Mouse (Mus musculus) C2C12 (cell line): ENCODE results near the gene Zic5. TPM values are rescaled to one million over a fixed set of nuclear protein-coding genes. Genes with fewer than 3 reads are reported as not detected.

Experiments
- H3K27me3 ChIP-seq: one replicate; pipeline ENCODE4 v1.6.1; 2011; ENCODE audit not compliant: control insufficient read depth, insufficient read depth, insufficient read length
- H3K36me3 ChIP-seq: one replicate; pipeline ENCODE4 v1.6.1; 2011; ENCODE audit not compliant: control insufficient read depth, insufficient read depth
- H3K4me3 ChIP-seq: one replicate; pipeline ENCODE4 v1.5.1; 2011; ENCODE audit warnings: mild to moderate bottlenecking, control low read depth; ENCODE audit not compliant: poor library complexity, insufficient read depth, severe bottlenecking
- H3K79me2 ChIP-seq: one replicate; pipeline ENCODE4 v1.6.1; 2011; ENCODE audit not compliant: control insufficient read depth, insufficient read depth
- H3K79me3 ChIP-seq: one replicate; pipeline ENCODE4 v1.6.1; 2011; ENCODE audit warnings: low read depth, control low read depth
- H3ac ChIP-seq: one replicate; pipeline ENCODE3; 2011; ENCODE audit warnings: low read depth; ENCODE audit not compliant: control insufficient read depth, insufficient read length
- CEBPB ChIP-seq: IDR thresholded peaks from one replicate; pipeline ENCODE4 v1.6.1; 2011; ENCODE audit warnings: low read depth, mild to moderate bottlenecking, control low read depth, moderate library complexity
- CTCF ChIP-seq: IDR thresholded peaks from one replicate; pipeline ENCODE4 v1.5.1; 2011; ENCODE audit not compliant: control insufficient read depth, insufficient read depth, insufficient read length
- FOSL1 ChIP-seq: IDR thresholded peaks from one replicate; pipeline ENCODE4 v1.8.0; 2011; ENCODE audit warnings: mild to moderate bottlenecking, low read length; ENCODE audit not compliant: poor library complexity, insufficient read depth, severe bottlenecking
- MAX ChIP-seq: IDR thresholded peaks from one replicate; pipeline ENCODE4 v1.6.1; 2011; ENCODE audit warnings: mild to moderate bottlenecking, control low read depth
- MYOD1 ChIP-seq: IDR thresholded peaks from one replicate; pipeline ENCODE4 v1.6.1; 2011; ENCODE audit warnings: low read depth; ENCODE audit not compliant: control insufficient read depth, insufficient read length
- MYOG ChIP-seq: IDR thresholded peaks from one replicate; pipeline ENCODE4 v1.6.1; 2011; ENCODE audit not compliant: control insufficient read depth, insufficient read length; ENCODE audit errors: extremely low read depth
- USF1 ChIP-seq: IDR thresholded peaks from one replicate; pipeline ENCODE4 v1.6.1; 2011; ENCODE audit warnings: low read depth, mild to moderate bottlenecking, control low read depth, moderate library complexity
- polyA plus RNA-seq: library from polyadenylated mRNA; unstranded; fragments of >200 nt; fragmentation: generic; extraction: Trizol; gene quantifications from one replicate; pipeline ENCODE4 v1.2.1, GENCODE M21; 2012; ENCODE audit warnings: missing spikeins

Gene Zic5
- polyA plus RNA-seq, 1 experiment: 0.76 TPM

GRCm38 (mm10) chr14:122453388-122453995, 12.0 kb downstream of the Zic5 start:
- no peak overlapping the region for H3K4me3 ChIP-seq
- peaks cover 17% of the 10 kb centered on the region for H3K27me3 ChIP-seq
- no peak overlapping the region for H3ac ChIP-seq
- H3K79me2 ChIP-seq: no peaks in the 10 kb centered on the region
- H3K79me3 ChIP-seq: no peaks in the 10 kb centered on the region
- TF ChIP-seq MAX: no peak
- no peak for TF ChIP-seq FOSL1
- TF ChIP-seq CTCF: no peak
- no peak for TF ChIP-seq MYOD1
- no peak for TF ChIP-seq CEBPB
- no peak for TF ChIP-seq USF1
- no peak for TF ChIP-seq MYOG
- H3K36me3 ChIP-seq: no peaks in the 10 kb centered on the region

GRCm38 (mm10) chr14:122452701-122453387, 12.6 kb downstream of the Zic5 start:
- no peak for TF ChIP-seq MYOD1
- no peak for TF ChIP-seq MYOG
- TF ChIP-seq CTCF: no peak
- TF ChIP-seq FOSL1: no peak
- no peak for TF ChIP-seq MAX
- TF ChIP-seq CEBPB: no peak
- TF ChIP-seq USF1: no peak
- Histone ChIP-seq H3K36me3 (no peaks in the 10 kb centered on the region), H3ac (no peak overlapping the region), H3K4me3 (no peak overlapping the region), H3K27me3 (peaks cover 17% of the 10 kb centered on the region), H3K79me2 (no peaks in the 10 kb centered on the region), H3K79me3 (no peaks in the 10 kb centered on the region)

- H3K79me2 ChIP-seq: no peaks in the 10 kb centered on the region
- H3K4me3 ChIP-seq: no peak overlapping the region
- peaks cover 17% of the 10 kb centered on the region for H3K27me3 ChIP-seq
- TF ChIP-seq USF1: no peak
- no peak for TF ChIP-seq CTCF
- no peak for TF ChIP-seq MYOG
- no peak for TF ChIP-seq CEBPB
- no peaks in the 10 kb centered on the region for H3K79me3 ChIP-seq
- no peak overlapping the region for H3ac ChIP-seq
- no peaks in the 10 kb centered on the region for H3K36me3 ChIP-seq
These were observed 13.8 kb downstream of the Zic5 start for GRCm38 (mm10) chr14:122451551-122452145.

- Histone ChIP-seq H3K79me3 (no peaks in the 10 kb centered on the region), H3K79me2 (no peaks in the 10 kb centered on the region), H3K4me3 (no peak within 1 kb of the TSS), H3K36me3 (no peaks in the 10 kb centered on the region), H3K27me3 (peaks cover 17% of the 10 kb centered on the region), H3ac (no peak within 1 kb of the TSS)
- no peak for TF ChIP-seq MYOG
- no peak for TF ChIP-seq FOSL1
- no peak for TF ChIP-seq CTCF
- TF ChIP-seq MAX: no peak
- no peak for TF ChIP-seq CEBPB
- no peak for TF ChIP-seq USF1
- no peak for TF ChIP-seq MYOD1
These were observed 14.7 kb downstream of the Zic5 start, which contains the start of gene Gm5089 for GRCm38 (mm10) chr14:122450496-122451382. Gene Gm5089, minus strand, starts transcription at chr14:122451115.

- Histone ChIP-seq H3ac (no peak overlapping the region), H3K79me2 (no peaks in the 10 kb centered on the region), H3K79me3 (no peaks in the 10 kb centered on the region), H3K4me3 (no peak overlapping the region), H3K36me3 (no peaks in the 10 kb centered on the region), H3K27me3 (peaks cover 17% of the 10 kb centered on the region)
- TF ChIP-seq CEBPB (no peak), FOSL1 (no peak), MYOD1 (no peak), MAX (no peak), USF1 (no peak), CTCF (no peak), MYOG (no peak)
These were observed 15.6 kb downstream of the Zic5 start for GRCm38 (mm10) chr14:122449601-122450495.
